Mouse (Mus musculus) limb, embryonic 15.5 days (tissue): ENCODE results near the gene Bcl2l1. TPM values are rescaled to one million over a fixed set of nuclear protein-coding genes. Genes with fewer than 3 reads are reported as not detected.
A peak's percentile ranks its signal among the peaks of the same experiment; 100 is the strongest.

Source experiments
- ATAC-seq: fragments of 200-750 bp; cut with Nextera tagmentation; 2 replicates; pipeline ENCODE4 v1.8.0; 2017; ENCODE audit warnings: low read depth, moderate TSS enrichment; ENCODE audit not compliant: insufficient number of reproducible peaks, low FRiP score, low TSS enrichment
- H3K27ac ChIP-seq: fragments of 300-500 bp; sonication (generic); 2 replicates; pipeline ENCODE4 v1.5.1; 2015; ENCODE audit warnings: moderate library complexity, mild to moderate bottlenecking, inconsistent platforms
- H3K27me3 ChIP-seq: fragments of 300-500 bp; sonication (generic); 2 replicates; pipeline ENCODE4 v1.6.1; 2015; ENCODE audit warnings: inconsistent platforms
- H3K36me3 ChIP-seq: fragments of 300-500 bp; sonication (generic); 2 replicates; pipeline ENCODE4 v1.6.1; 2015; ENCODE audit warnings: inconsistent platforms
- H3K4me1 ChIP-seq: fragments of 300-500 bp; sonication (generic); 2 replicates; pipeline ENCODE4 v1.6.1; 2015; ENCODE audit warnings: inconsistent platforms
- H3K4me2 ChIP-seq: fragments of 300-500 bp; sonication (generic); 2 replicates; pipeline ENCODE4 v1.6.1; 2015; ENCODE audit warnings: mild to moderate bottlenecking, inconsistent platforms
- H3K4me3 ChIP-seq: fragments of 300-500 bp; sonication (generic); 2 replicates; pipeline ENCODE4 v1.5.1; 2015; ENCODE audit warnings: mild to moderate bottlenecking, inconsistent platforms
- H3K9ac ChIP-seq: fragments of 300-500 bp; sonication (generic); 2 replicates; pipeline ENCODE4 v1.6.1; 2015; ENCODE audit warnings: inconsistent platforms
- H3K9me3 ChIP-seq: fragments of 300-500 bp; sonication (generic); 2 replicates; pipeline ENCODE4 v1.6.1; 2016; ENCODE audit warnings: inconsistent platforms
- WGBS: fragments of 180-500 bp; shearing (Covaris S2); methylation state at CpG from one replicate; pipeline ENCODE4 v1.1.7; 2015; 5-methylcytosine and 5-hydroxymethylcytosine counted together
- polyA plus RNA-seq: library from polyadenylated mRNA; unstranded; fragments of >200 nt; fragmentation: Nextera tagmentation; extraction: Ambion mirVana; gene quantifications from 2 replicates; pipeline ENCODE4 v1.2.1, GENCODE M21; 2015

Bcl2l1 gene
- polyA plus RNA-seq, 1 experiment from 2014 or later, result 96.7 TPM

GRCm38 (mm10) chr2:152811336-152812165 is 20.0 kb downstream of the Bcl2l1 start:
- WGBS, result 48% methylated on average over 3 of the region's 3 CpGs
- Histone ChIP-seq H3K4me3 (no peak overlapping the region), H3K9me3 (no peaks in the 10 kb centered on the region), H3K4me1 (peaks cover 21% of the 10 kb centered on the region), H3K27ac (peak overlapping the region; percentile 57; the same call in 1 of the 2 replicates), H3K9ac (no peak overlapping the region), H3K36me3 (no peaks in the 10 kb centered on the region), H3K27me3 (no peaks in the 10 kb centered on the region), H3K4me2 (no peak overlapping the region)
- ATAC-seq, result no peak

- ATAC-seq, result no peak
- Histone ChIP-seq H3K27ac (no peak overlapping the region), H3K4me2 (no peak overlapping the region), H3K9me3 (no peaks in the 10 kb centered on the region), H3K4me3 (no peak overlapping the region), H3K9ac (no peak overlapping the region), H3K27me3 (no peaks in the 10 kb centered on the region), H3K36me3 (no peaks in the 10 kb centered on the region), H3K4me1 (peaks cover 18% of the 10 kb centered on the region)
- 69% methylated on average over 5 of the region's 5 CpGs for WGBS
These were observed 21.2 kb downstream of the Bcl2l1 start for GRCm38 (mm10) chr2:152810158-152810941.

GRCm38 (mm10) chr2:152808178-152808577 is 23.4 kb downstream of the Bcl2l1 start:
- Histone ChIP-seq H3K36me3 (no peaks in the 10 kb centered on the region), H3K4me1 (peaks cover 33% of the 10 kb centered on the region), H3K27ac (no peak overlapping the region), H3K4me3 (no peak overlapping the region), H3K27me3 (no peaks in the 10 kb centered on the region), H3K9me3 (no peaks in the 10 kb centered on the region), H3K4me2 (no peak overlapping the region), H3K9ac (no peak overlapping the region)
- 82% methylated on average over 3 of the region's 3 CpGs for WGBS
- ATAC-seq, result no peak

- WGBS, result 73% methylated on average over 2 of the region's 2 CpGs
- Histone ChIP-seq H3K4me1 (peaks cover 29% of the 10 kb centered on the region), H3K36me3 (no peaks in the 10 kb centered on the region), H3K4me3 (no peak overlapping the region), H3K9me3 (no peaks in the 10 kb centered on the region), H3K27ac (no peak overlapping the region), H3K27me3 (no peaks in the 10 kb centered on the region), H3K4me2 (no peak overlapping the region), H3K9ac (no peak overlapping the region)
- ATAC-seq, result no peak
These were observed 25.5 kb downstream of the Bcl2l1 start for GRCm38 (mm10) chr2:152806037-152806436.

GRCm38 (mm10) chr2:152805111-152805490 is 26.4 kb downstream of the Bcl2l1 start:
- Histone ChIP-seq H3K4me1 (peaks cover 24% of the 10 kb centered on the region), H3K36me3 (no peaks in the 10 kb centered on the region), H3K27me3 (no peaks in the 10 kb centered on the region), H3K4me2 (no peak overlapping the region), H3K4me3 (no peak overlapping the region), H3K9ac (no peak overlapping the region), H3K27ac (peak overlapping the region; percentile 9), H3K9me3 (no peaks in the 10 kb centered on the region)
- no peak for ATAC-seq
- 29% methylated on average over 5 of the region's 5 CpGs for WGBS

GRCm38 (mm10) chr2:152804408-152805110 is 27.0 kb downstream of the Bcl2l1 start:
- Histone ChIP-seq H3K9ac (no peak overlapping the region), H3K27ac (peak overlapping the region; percentile 9), H3K36me3 (no peaks in the 10 kb centered on the region), H3K9me3 (no peaks in the 10 kb centered on the region), H3K4me2 (no peak overlapping the region), H3K4me1 (peaks cover 24% of the 10 kb centered on the region), H3K27me3 (no peaks in the 10 kb centered on the region), H3K4me3 (no peak overlapping the region)
- ATAC-seq, result 0 out of 2 replicates have a peak, but pooled peaks have one; percentile 61
- WGBS, result 11% methylated on average over 6 of the region's 6 CpGs

GRCm38 (mm10) chr2:152803081-152803480 is 28.4 kb downstream of the Bcl2l1 start:
- Histone ChIP-seq H3K27ac (no peak overlapping the region), H3K36me3 (no peaks in the 10 kb centered on the region), H3K4me2 (no peak overlapping the region), H3K4me1 (peaks cover 24% of the 10 kb centered on the region), H3K4me3 (no peak overlapping the region), H3K27me3 (no peaks in the 10 kb centered on the region), H3K9me3 (no peaks in the 10 kb centered on the region), H3K9ac (no peak overlapping the region)
- no peak for ATAC-seq
- WGBS, result 76% methylated on average over 5 of the region's 5 CpGs

GRCm38 (mm10) chr2:152802303-152802702 is 29.2 kb downstream of the Bcl2l1 start:
- no peak overlapping the region for H3K4me2 ChIP-seq
- H3K9ac ChIP-seq, result no peak overlapping the region
- no peak overlapping the region for H3K4me3 ChIP-seq
- no peaks in the 10 kb centered on the region for H3K27me3 ChIP-seq
- no peak for ATAC-seq
- no peaks in the 10 kb centered on the region for H3K9me3 ChIP-seq
- 92% methylated on average over 10 of the region's 10 CpGs for WGBS
- peaks cover 24% of the 10 kb centered on the region for H3K4me1 ChIP-seq
- H3K36me3 ChIP-seq, result no peaks in the 10 kb centered on the region
- H3K27ac ChIP-seq, result no peak overlapping the region

- ATAC-seq, result no peak
- Histone ChIP-seq H3K4me3 (no peak overlapping the region), H3K27ac (no peak overlapping the region), H3K9ac (no peak overlapping the region), H3K27me3 (no peaks in the 10 kb centered on the region), H3K4me2 (no peak overlapping the region), H3K36me3 (no peaks in the 10 kb centered on the region), H3K9me3 (no peaks in the 10 kb centered on the region), H3K4me1 (peaks cover 20% of the 10 kb centered on the region)
These were observed 30.8 kb downstream of the Bcl2l1 start for GRCm38 (mm10) chr2:152800762-152801113.

- no peak overlapping the region for H3K4me2 ChIP-seq
- peaks cover 14% of the 10 kb centered on the region for H3K4me1 ChIP-seq
- H3K27ac ChIP-seq, result no peak overlapping the region
- no peak overlapping the region for H3K4me3 ChIP-seq
- H3K9ac ChIP-seq, result no peak overlapping the region
- no peaks in the 10 kb centered on the region for H3K27me3 ChIP-seq
- H3K9me3 ChIP-seq, result no peaks in the 10 kb centered on the region
- no peak for ATAC-seq
- no peaks in the 10 kb centered on the region for H3K36me3 ChIP-seq
- WGBS, result 52% methylated on average over 7 of the region's 7 CpGs
These were observed 31.4 kb downstream of the Bcl2l1 start for GRCm38 (mm10) chr2:152799954-152800761.

- Histone ChIP-seq H3K4me2 (no peak overlapping the region), H3K4me1 (peaks cover 11% of the 10 kb centered on the region; the same call in 1 of the 2 replicates), H3K27ac (no peak overlapping the region), H3K4me3 (no peak overlapping the region), H3K27me3 (no peaks in the 10 kb centered on the region), H3K36me3 (no peaks in the 10 kb centered on the region), H3K9ac (no peak overlapping the region), H3K9me3 (no peaks in the 10 kb centered on the region)
- 80% methylated on average over 1 of the region's 1 CpGs for WGBS
- ATAC-seq, result no peak
These were observed 33.9 kb downstream of the Bcl2l1 start for GRCm38 (mm10) chr2:152797589-152797988.
